Mouse (Mus musculus): Measurements from ENCODE around the gene Phlda3. TPM values are rescaled to one million over a fixed set of nuclear protein-coding genes. Genes with fewer than 3 reads are reported as not detected.

Phlda3 gene
- polyA plus RNA-seq, 1 experiment, result 7.6 TPM

DNA sequence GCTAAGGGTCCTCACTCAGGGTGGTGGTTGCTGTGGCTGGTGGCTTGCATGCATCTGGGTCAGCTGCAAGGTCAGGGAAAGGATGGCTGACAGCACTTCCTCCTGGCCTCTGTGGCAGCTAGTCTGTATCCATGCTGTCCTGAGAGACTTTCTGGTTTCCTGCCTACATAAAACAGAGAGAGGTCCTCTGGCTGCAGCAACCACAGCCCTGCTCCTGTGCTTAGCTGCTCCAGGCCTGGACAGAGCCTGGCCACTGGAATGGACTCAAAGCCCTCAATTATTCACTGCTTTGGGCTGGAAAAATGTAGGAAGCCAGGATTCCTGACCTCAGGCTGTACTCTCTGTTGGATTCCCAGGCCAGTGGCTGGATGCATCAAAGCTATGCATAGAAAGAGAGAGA is 10.7 kb downstream of the Phlda3 start:
- TF ChIP-seq POLR2A (IDR thresholded peaks at IDR 0.05; ENCODE audit: borderline replicate concordance, control insufficient read depth, low read depth, low read length) (no peak), CTCF (IDR thresholded peaks at IDR 0.05; ENCODE audit: control insufficient read depth, insufficient read depth, low read length) (no peak)

DNA sequence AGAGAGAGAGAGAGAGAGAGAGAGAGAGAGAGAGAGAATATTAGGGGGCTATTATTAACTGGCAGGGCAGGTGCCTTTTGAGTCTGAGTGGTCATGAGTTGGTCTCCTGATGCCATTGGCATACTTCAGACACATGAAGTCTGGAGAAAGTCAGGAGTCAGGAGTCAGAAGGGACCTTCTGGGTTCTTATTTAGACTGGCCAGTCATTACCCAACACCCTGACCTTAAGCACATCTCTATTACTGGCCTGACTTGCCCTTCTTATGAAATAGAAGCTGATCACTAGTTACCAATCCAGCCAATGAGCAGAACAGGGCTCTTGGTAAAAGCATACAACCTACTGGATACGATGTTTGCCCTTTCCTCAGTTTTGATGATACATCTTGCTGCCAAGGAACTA is 11.1 kb downstream of the Phlda3 start:
- Histone ChIP-seq H3K4me1 (ENCODE audit: control insufficient read depth, insufficient read depth, low read length) (no peaks in the 10 kb centered on the region), H3K27ac (ENCODE audit: control insufficient read depth, insufficient read depth, low read depth, low read length, poor library complexity) (no peak overlapping the region), H3K4me3 (replicated peaks; ENCODE audit: control insufficient read depth, low read depth, low read length) (no peak overlapping the region)
- WGBS, result 77% methylated on average over 1 of the region's 1 CpGs
- no peak for TF ChIP-seq POLR2A (IDR thresholded peaks at IDR 0.05; ENCODE audit: borderline replicate concordance, control insufficient read depth, low read depth, low read length)
- TF ChIP-seq CTCF (IDR thresholded peaks at IDR 0.05; ENCODE audit: control insufficient read depth, insufficient read depth, low read length), result no peak

More for the DNA sequence above, 10.7 kb downstream of the Phlda3 start:
- Histone ChIP-seq H3K4me3 (replicated peaks; ENCODE audit: control insufficient read depth, low read depth, low read length) (no peak overlapping the region), H3K27ac (ENCODE audit: control insufficient read depth, insufficient read depth, low read depth, low read length, poor library complexity) (no peak overlapping the region), H3K4me1 (ENCODE audit: control insufficient read depth, insufficient read depth, low read length) (no peaks in the 10 kb centered on the region)

DNA sequence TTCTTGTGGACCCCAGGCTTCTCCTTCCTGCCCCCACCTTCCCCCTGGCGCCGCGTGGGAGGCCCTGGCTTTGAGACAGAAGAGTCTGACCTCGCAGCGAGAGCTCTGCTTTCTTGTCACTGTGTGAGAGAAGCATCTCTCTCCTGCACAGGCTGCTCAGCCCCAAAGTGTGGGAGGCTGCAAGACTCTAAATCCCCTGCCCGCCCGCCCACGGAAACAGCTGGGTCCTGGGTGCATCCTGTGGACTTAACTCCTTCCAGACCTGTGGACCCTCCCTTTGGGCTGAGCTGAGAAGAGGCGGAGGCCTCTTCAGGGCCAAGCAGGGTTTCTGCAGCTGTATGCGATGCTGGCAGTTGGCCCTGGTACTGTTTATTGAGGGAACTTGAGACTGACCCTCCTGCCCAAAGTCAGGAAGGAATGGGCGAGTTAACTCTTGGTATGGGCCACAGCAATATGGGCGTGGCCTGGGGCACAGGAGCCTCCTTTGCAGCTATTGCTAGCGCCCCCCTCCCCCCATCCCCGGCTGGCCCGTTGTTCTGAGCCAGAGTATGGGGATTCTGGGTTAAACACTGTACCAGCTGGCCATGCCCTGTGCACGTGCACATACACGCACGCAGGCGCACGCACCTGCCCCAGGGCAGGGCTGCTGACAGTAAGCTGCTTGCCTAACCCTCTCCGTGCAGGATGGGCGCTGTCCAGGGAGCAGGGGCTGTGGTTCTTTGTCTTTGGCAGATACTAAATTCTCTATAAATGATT is 13.0 kb downstream of the Phlda3 start, which contains the start of gene Tnni1:
Tnni1 (plus strand) TSS at position 655 of the 756 bp plus-strand sequence.
- 8% methylated on average over 22 of the region's 22 CpGs for WGBS
- no peak within 1 kb of the TSS for H3K27ac ChIP-seq (ENCODE audit: control insufficient read depth, insufficient read depth, low read depth, low read length, poor library complexity)
- H3K4me3 ChIP-seq (replicated peaks; ENCODE audit: control insufficient read depth, low read depth, low read length), result no peak within 1 kb of the TSS
- H3K4me1 ChIP-seq (ENCODE audit: control insufficient read depth, insufficient read depth, low read length), result no peaks in the 10 kb centered on the region
- TF ChIP-seq POLR2A (IDR thresholded peaks at IDR 0.05; ENCODE audit: borderline replicate concordance, control insufficient read depth, low read depth, low read length) (no peak), CTCF (IDR thresholded peaks at IDR 0.05; ENCODE audit: control insufficient read depth, insufficient read depth, low read length) (no peak)

DNA sequence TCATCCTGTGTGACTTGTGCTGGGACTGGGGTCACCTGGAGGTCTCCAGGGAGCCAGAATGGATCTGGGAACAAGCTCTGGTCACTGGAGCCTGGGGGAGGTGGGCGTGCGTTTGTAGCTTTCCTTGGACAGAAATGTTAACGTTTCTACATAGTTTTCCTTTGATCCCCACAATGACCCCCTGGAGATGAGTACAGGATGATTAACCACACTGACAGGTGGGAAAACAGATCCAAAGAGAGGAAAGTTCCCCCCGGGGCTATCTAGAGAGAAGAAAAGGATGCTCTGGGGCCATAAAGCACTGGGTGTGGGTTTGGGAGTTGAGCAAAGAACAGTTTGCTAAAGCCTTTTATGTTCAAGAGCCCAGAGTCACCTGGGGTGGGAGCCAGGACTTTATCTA is 14.7 kb downstream of the Phlda3 start:
- no peaks in the 10 kb centered on the region for H3K4me1 ChIP-seq (ENCODE audit: control insufficient read depth, insufficient read depth, low read length)
- TF ChIP-seq CTCF (IDR thresholded peaks at IDR 0.05; ENCODE audit: control insufficient read depth, insufficient read depth, low read length) (no peak), POLR2A (IDR thresholded peaks at IDR 0.05; ENCODE audit: borderline replicate concordance, control insufficient read depth, low read depth, low read length) (no peak)
- H3K4me3 ChIP-seq (replicated peaks; ENCODE audit: control insufficient read depth, low read depth, low read length), result no peak overlapping the region
- 83% methylated on average over 4 of the region's 4 CpGs for WGBS
- H3K27ac ChIP-seq (ENCODE audit: control insufficient read depth, insufficient read depth, low read depth, low read length, poor library complexity), result no peak overlapping the region

DNA sequence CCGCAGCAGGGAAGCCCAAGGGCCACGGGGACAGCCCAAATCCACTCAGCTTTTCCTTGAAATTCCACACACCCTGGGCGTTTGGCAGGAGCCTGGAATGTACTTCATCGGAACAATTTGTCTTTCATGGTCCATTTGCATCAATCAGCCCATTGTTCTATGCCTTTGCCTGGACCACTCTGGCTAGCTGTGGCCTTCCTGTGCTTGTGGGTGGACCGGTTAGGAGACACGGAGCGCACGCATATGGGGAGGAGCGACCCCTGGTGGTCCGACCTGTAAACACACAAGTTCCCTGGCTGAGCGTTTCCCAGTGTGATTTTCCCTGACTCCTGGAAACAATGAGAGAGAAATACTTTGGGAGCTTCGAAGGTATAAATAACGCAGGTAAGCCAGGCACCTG is 15.3 kb downstream of the Phlda3 start:
- H3K27ac ChIP-seq (ENCODE audit: control insufficient read depth, insufficient read depth, low read depth, low read length, poor library complexity), result no peak overlapping the region
- no peaks in the 10 kb centered on the region for H3K4me1 ChIP-seq (ENCODE audit: control insufficient read depth, insufficient read depth, low read length)

DNA sequence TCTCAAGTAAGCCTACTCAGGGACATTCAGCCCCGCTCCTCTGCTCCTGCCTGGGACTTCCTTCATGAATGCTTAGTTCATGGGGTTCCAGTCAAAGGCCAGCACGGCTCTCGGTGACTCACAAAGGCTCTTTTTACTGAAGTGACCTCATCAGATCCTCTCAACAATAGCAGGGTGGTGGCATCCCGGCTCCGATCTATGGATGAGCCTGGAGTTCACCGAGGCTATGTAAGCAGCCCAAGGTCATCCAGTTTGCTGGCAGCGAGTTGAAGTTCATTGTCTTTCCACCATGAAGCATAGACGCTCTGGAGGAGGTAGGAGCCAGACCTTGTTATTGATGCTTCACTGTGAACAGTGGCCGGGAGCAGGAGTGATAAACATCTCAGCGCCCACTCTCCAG is 16.9 kb downstream of the Phlda3 start:
- 79% methylated on average over 10 of the region's 10 CpGs for WGBS
- Histone ChIP-seq H3K4me3 (replicated peaks; ENCODE audit: control insufficient read depth, low read depth, low read length) (no peak overlapping the region), H3K27ac (ENCODE audit: control insufficient read depth, insufficient read depth, low read depth, low read length, poor library complexity) (no peak overlapping the region), H3K4me1 (ENCODE audit: control insufficient read depth, insufficient read depth, low read length) (no peaks in the 10 kb centered on the region)
- no peak for TF ChIP-seq CTCF (IDR thresholded peaks at IDR 0.05; ENCODE audit: control insufficient read depth, insufficient read depth, low read length)
- TF ChIP-seq POLR2A (IDR thresholded peaks at IDR 0.05; ENCODE audit: borderline replicate concordance, control insufficient read depth, low read depth, low read length), result no peak

More for the DNA sequence above, 15.3 kb downstream of the Phlda3 start:
- WGBS, result 18% methylated on average over 13 of the region's 13 CpGs
- TF ChIP-seq POLR2A (IDR thresholded peaks at IDR 0.05; ENCODE audit: borderline replicate concordance, control insufficient read depth, low read depth, low read length), result no peak
- TF ChIP-seq CTCF (IDR thresholded peaks at IDR 0.05; ENCODE audit: control insufficient read depth, insufficient read depth, low read length), result peak; percentile 92
- H3K4me3 ChIP-seq (replicated peaks; ENCODE audit: control insufficient read depth, low read depth, low read length), result no peak overlapping the region

DNA sequence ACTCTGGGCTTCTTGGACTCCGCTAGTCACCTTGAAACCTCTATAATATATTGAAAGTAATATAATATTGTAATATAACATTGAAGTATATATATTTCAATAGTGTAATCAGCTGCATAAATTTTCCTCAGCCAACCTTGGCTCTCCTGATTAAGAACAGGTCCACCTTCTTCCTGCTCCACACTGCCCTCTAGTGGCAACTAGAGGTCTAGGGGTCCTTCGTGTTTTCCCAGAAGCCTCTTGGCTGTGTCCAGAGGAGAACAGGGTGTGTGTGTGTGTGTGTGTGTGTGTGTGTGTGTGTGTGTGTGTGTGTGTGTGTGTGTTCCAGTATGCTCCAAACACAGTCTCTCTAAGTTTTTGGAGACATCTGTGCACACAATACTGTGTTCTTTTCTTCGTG is 21.9 kb downstream of the Phlda3 start:
- Histone ChIP-seq H3K4me1 (ENCODE audit: control insufficient read depth, insufficient read depth, low read length) (no peaks in the 10 kb centered on the region), H3K4me3 (replicated peaks; ENCODE audit: control insufficient read depth, low read depth, low read length) (no peak overlapping the region), H3K27ac (ENCODE audit: control insufficient read depth, insufficient read depth, low read depth, low read length, poor library complexity) (no peak overlapping the region)
- TF ChIP-seq POLR2A (IDR thresholded peaks at IDR 0.05; ENCODE audit: borderline replicate concordance, control insufficient read depth, low read depth, low read length) (no peak), CTCF (IDR thresholded peaks at IDR 0.05; ENCODE audit: control insufficient read depth, insufficient read depth, low read length) (peak; percentile 74)
- WGBS, result 54% methylated on average over 3 of the region's 3 CpGs

DNA sequence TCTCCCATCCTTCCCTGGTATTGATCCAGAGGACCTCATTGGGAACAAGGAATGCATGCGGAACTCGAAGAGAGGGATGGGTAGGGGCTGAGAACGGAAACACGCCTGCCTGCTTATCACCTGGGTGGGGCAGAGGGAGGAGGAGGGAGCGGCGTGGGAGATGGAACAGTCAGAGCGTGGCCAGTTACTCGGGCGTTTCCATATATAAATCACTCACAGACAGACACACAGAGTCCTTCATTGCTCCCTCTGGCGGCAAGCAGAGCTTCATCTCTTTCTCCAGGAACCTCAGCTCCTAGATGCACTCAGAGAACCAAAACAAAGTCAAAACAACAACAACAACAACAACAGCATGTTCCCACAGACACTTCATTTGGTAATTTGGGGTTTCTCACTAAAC is 22.8 kb downstream of the Phlda3 start:
- no peak for TF ChIP-seq POLR2A (IDR thresholded peaks at IDR 0.05; ENCODE audit: borderline replicate concordance, control insufficient read depth, low read depth, low read length)
- peak; percentile 19; the same call in 1 of the 2 replicates for TF ChIP-seq CTCF (IDR thresholded peaks at IDR 0.05; ENCODE audit: control insufficient read depth, insufficient read depth, low read length)
- no peak overlapping the region for H3K27ac ChIP-seq (ENCODE audit: control insufficient read depth, insufficient read depth, low read depth, low read length, poor library complexity)
- 11% methylated on average over 10 of the region's 10 CpGs for WGBS

More for the DNA sequence above, 22.8 kb downstream of the Phlda3 start:
- Histone ChIP-seq H3K4me3 (replicated peaks; ENCODE audit: control insufficient read depth, low read depth, low read length) (no peak overlapping the region), H3K4me1 (ENCODE audit: control insufficient read depth, insufficient read depth, low read length) (no peaks in the 10 kb centered on the region)
